Mouse (Mus musculus) fibroblast of lung, adult 2 months (primary cell): ENCODE results near the gene Serpina1c.
"Not testable (repeated sequence)": the region's sequence is repeated elsewhere in the genome, so short reads cannot be mapped to it uniquely, and the experiment has no call there.

Experiments used
- DNase-seq: peaks from one replicate; pipeline ENCODE4 v3.0.0-alpha.2; 2011; ENCODE audit warnings: low read depth

The Serpina1c gene

DNA sequence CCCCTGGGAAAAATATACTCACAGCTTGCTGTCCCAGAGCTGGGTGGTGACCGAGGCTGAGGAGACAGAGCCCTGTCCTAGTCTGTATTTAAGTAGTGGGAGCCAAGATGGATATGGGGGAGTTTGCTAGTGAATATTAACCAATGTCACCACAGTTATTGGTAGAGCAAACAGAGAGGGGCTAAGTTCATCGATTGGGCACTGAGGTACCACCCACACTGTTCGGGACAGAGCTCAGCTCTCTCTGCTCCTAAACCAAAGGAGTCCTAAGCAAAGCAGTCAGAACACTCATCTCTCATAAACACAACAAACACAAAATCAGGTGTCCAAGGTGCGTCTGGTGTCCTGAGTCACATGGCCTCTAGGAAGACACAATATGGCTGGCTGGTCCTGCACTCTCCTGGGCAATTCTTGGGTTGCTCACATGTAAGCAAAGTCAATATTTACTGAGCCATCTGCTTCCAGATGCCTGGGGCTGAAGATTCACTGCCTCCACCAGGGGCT lies at the start of gene Serpina1c:
TSS of gene Serpina1c (minus strand) at position 51 of the 504 bp plus-strand sequence.
- not testable (repeated sequence) for DNase-seq

DNA sequence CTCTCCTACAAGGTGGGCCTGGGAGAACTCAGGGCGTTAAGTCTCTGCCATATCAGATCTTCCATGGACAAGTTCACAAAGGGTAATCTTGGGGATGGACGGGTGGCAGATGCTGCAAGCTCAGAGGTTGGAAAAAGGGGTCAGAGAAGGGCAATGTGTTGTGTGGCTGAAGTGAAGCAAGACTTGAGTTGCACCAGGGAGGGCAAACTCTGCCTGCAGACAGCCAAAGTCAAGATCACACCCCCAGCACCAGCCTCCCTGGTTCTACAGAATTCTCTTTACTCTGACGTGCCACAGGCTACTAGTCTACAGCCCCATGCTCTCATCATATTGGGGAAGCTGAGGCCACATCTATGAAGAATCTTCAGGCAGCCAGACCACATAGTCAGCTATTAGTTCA lies 48.3 kb upstream of the Serpina1c start:
- DNase-seq = not testable (repeated sequence)

DNA sequence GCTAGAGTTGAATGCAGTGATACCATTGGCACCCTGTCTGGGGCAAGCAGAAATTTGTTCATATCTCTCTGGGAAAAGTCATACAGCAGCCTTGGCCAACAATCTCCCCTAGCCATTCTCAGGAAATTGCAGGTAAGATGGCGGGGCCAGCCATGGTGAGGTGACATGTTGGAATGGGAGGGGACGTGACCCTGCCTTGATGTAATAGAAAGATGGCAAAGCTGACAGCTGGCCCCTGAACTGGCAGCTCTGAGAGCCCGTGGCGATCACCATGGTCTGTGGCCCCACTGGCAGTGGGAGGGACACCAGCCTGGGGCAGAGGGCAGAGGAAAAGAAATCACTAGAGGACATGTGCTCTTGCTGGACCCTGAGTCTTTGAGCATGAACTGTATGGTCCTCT lies 41.6 kb upstream of the Serpina1c start:
- DNase-seq = no peak

DNA sequence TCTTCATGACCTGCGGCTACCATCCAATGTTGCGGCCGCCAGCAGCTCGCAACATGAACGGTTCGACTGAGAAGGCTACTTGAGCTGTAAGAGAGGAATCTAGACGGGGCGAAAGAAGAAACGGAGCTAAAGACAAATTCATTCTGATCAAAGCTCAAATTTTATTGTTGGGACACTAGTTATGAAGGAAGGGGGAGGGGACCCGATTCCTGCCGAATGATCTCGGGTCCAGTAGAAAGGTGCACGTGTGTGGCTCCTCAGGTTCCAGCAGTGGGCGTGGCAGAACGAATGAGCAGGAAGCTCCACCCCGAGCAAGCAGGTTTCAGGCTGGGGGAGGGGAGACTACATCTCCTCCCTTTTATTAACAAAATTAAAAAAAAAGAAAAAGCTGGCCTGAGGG lies 4.5 kb upstream of the Serpina1c start:
- DNase-seq = not testable (repeated sequence)

DNA sequence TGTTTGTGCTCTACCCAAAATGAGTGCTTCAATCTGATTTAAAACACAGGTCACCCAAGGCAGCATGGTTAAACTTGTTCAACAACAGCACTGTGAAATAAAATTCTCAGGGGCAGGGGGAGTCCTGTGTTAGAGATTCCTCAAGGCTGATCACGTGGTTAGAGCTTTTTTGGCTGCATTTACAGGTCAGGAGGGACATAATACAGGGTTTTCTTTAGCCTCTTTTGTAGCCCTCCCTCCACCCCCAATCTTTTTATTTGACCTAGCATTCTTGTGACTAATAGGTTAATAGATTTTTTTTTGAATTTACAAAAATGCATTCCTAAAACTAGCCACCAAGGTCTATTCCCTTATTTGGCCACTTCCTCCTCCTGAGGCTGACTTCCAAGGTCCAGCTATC lies 3.1 kb upstream of the Serpina1c start:
- not testable (repeated sequence) for DNase-seq

DNA sequence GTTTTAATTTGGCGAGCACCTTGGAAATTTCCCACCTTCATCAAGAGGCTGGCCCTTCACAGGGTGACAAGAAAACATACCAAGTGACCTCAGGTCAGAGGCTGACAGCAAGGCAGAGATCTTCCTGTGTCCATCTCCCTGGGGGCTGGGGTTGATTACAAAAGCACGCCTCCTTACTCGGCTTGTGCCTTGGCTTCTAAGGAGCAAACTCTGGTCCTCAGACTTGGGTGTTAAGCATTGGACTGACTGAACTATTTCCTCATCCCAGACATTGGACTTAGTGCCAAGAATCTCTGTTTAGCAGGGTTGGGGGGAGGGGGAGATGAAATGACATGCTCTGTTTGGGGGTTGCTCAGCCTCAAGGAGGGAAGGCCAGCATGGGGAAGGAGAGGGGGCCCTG lies 2.8 kb downstream of the Serpina1c start:
- DNase-seq = not testable (repeated sequence)

DNA sequence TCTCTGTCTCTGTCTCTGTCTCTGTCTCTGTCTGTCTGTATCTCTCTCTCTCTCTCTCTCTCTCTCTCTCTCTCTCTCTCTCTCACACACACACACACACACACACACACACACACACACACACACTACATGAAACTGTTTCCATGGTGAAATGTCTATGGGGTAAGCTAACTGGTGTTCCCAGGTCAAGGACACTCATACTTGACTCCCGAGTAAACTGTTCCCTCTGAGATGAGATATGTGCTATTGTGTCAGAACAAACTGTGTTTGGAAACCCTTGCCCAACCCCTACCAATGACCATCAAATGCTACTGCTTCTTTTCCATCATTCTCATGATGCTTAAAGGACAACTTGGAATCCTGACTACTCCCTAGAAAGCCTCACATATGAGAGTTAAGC lies 37.8 kb downstream of the Serpina1c start:
- not testable (repeated sequence) for DNase-seq

DNA sequence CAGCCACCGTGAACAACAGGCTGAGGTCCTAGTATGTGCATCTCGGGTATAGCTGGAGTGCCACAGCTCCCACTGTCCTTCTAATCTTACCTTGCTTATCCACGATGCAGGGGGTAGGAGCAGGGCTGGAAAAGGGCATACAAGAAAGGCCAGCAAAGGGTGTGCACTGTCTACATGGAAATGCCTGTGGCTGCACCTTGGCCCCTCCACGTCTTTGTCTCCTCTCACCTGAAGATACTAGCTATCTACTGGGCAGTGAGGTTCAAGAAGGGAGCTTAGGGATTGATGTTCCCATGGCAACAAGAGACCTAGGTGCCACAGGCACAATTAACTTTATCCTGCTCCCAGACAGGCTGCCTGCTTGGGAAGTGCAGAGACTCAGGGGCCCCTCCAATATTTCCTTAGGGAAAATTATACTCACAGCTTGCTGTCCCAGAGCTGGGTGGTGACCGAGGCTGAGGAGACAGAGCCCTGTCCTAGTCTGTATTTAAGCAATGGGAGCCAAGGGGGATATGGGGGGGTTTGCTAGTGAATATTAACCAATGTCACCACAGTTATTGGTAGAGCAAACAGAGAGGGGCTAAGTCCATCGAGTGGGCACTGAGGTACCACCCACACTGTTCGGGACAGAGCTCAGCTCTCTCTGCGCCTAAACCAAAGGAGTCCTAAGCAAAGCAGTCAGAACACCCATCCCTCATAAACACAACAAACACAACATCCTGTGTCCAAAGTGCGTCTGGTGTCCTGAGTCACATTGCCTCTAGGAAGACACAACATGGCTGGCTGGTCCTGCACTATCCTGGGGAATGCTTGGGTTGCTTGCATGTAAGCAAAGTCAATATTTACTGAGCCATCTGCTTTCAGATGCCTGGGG lies 41.3 kb downstream of the Serpina1c start, which contains the start of gene Serpina1a:
TSS of gene Serpina1a (minus strand) at position 462 of the 874 bp plus-strand sequence.
- not testable (repeated sequence) for DNase-seq

DNA sequence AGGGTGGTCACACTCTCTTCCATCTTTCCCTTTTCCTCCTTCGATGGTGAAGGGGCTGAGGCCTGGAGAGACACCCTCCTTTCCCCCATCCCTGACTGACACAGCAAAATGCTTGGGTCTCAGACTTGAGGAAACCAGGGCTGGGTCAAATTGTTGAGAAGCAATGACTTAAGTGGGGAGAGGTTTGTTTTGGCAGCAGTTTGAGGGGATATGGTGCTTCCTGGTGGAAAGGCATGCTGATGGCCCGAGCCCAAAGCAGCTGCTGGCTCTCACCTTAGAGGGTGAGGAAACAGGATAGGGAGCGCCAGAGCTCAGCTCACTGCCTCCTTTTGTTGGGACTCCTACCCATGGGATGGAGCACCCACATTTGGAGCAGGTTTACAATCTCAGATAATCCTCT lies 43.7 kb downstream of the Serpina1c start:
- no peak for DNase-seq

DNA sequence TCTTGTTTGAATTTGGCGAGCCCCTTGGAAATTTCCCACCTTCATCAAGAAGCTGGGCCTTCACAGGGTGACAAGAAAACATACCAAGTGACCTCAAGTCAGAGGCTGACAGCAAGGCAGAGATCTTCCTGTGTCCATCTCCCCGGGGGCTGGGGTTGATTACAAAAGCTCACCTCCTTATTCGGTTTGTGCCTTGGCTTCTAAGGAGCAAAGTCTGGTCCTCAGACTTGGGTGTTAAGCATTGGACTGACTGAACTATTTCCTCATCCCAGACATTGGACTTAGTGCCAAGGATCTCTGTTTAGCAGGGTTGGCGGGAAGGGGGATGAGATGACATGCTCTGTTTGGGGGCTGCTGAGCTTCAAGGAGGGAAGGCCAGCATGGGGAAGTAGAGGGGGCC lies 44.1 kb downstream of the Serpina1c start:
- not testable (repeated sequence) for DNase-seq

DNA sequence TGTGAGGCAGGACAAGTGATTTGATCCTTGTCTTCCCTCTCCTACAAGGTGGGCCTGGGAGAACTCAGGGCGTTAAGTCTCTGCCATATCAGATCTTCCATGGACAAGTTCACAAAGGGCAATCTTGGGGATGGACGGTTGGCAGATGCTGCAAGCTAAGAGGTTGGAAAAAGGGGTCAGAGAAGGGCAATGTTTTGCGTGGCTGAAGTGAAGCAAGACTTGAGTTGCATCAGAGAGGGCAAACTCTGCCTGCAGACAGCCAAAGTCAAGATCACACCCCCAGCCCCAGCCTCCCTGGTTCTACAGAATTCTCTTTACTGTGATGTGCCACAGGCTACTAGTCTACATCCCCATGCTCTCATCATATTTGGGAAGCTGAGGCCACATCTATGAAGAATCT lies 45.1 kb downstream of the Serpina1c start:
- not testable (repeated sequence) for DNase-seq

DNA sequence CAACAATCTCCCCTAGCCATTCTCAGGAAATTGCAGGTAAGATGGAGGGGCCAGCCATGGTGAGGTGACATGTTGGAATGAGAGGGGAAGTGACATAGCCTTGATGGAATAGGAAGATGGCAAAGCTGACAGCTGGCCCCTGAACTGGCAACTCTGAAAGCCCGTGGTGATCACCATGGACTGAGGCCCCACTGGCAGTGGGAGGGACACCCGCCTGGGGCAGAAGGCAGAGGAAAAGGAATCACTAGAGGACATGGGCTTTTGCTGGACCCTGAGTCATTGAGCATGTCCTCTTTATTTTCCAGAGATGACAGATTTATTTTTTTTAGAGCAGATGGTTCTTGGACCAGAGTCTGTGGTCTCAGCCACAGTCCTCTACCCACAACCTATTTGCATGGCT lies 51.7 kb downstream of the Serpina1c start:
- DNase-seq = not testable (repeated sequence)
